Mouse (Mus musculus): ENCODE measurements around the gene Gm27179. TPM values are rescaled to one million over a fixed set of nuclear protein-coding genes. Genes with fewer than 3 reads are reported as not detected.
"Not testable (repeated sequence)": the region's sequence is repeated elsewhere in the genome, so short reads cannot be mapped to it uniquely, and the experiment has no call there.

Gm27179 gene
- not detected in 2 replicates for polyA plus RNA-seq (2012; rRNA removed)
- not detected in 2 replicates for polyA plus RNA-seq (2014; fragmentation: Nextera tagmentation; extraction: Ambion mirVana)

DNA sequence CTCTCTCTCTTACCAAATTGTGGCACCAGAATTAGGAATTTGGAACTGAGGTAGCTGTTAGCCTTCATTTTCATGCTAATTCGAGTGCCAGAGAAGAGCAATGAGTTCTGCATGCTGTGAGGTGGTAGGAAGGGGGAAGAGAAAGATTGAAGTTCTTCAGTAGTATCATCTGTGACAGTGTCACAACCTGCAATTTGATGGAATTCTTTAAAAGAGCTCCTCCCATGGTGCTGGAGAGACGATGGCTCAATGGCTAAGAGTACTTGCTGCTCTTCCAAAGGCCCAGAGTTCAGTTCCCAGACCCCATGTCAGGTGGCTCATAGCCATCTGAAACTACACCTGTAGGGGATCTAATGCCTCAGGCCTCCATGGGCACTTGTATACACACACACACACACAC is at the start of gene Gm27179:
TSS of gene Gm27179 (minus strand) at position 101 of the 400 bp plus-strand sequence.
- not testable (repeated sequence) for DNase-seq (ENCODE audit: low spot score); H3K36me3 ChIP-seq (ENCODE audit: control insufficient read depth, insufficient read depth, low read length); H3K9me3 ChIP-seq (ENCODE audit: control insufficient read depth, low read length); H3K4me2 ChIP-seq (replicated peaks; ENCODE audit: low read depth, low read length, severe bottlenecking); H3K4me1 ChIP-seq (ENCODE audit: control insufficient read depth, insufficient read depth, low read length); H3K27me3 ChIP-seq (ENCODE audit: control insufficient read depth, insufficient read depth, low read length); H3K4me3 ChIP-seq (replicated peaks; ENCODE audit: low read length); H3K9ac ChIP-seq (ENCODE audit: low read depth, low read length, severe bottlenecking); H3K27ac ChIP-seq (replicated peaks; ENCODE audit: low read depth, low read length); ATAC-seq (ENCODE audit: low FRiP score, low read depth)
- WGBS, result no CpG with 5 or more reads among the region's 2 CpGs

GRCm38 (mm10) chr14:69557550-69557949 is 45.2 kb upstream of the Gm27179 start:
- H3K4me1 ChIP-seq (ENCODE audit: control insufficient read depth, insufficient read depth, low read length); DNase-seq (ENCODE audit: low spot score); H3K27ac ChIP-seq (replicated peaks; ENCODE audit: low read depth, low read length); H3K4me3 ChIP-seq (replicated peaks; ENCODE audit: low read length); ATAC-seq (ENCODE audit: low FRiP score, low read depth); H3K27me3 ChIP-seq (ENCODE audit: control insufficient read depth, insufficient read depth, low read length); H3K9ac ChIP-seq (ENCODE audit: low read depth, low read length, severe bottlenecking); H3K9me3 ChIP-seq (ENCODE audit: control insufficient read depth, low read length); H3K36me3 ChIP-seq (ENCODE audit: control insufficient read depth, insufficient read depth, low read length); H3K4me2 ChIP-seq (replicated peaks; ENCODE audit: low read depth, low read length, severe bottlenecking): not testable (repeated sequence)
- no CpG with 5 or more reads among the region's 14 CpGs for WGBS

- ATAC-seq (ENCODE audit: low FRiP score, low read depth); H3K4me1 ChIP-seq (ENCODE audit: control insufficient read depth, insufficient read depth, low read length); H3K9ac ChIP-seq (ENCODE audit: low read depth, low read length, severe bottlenecking); H3K27me3 ChIP-seq (ENCODE audit: control insufficient read depth, insufficient read depth, low read length); H3K9me3 ChIP-seq (ENCODE audit: control insufficient read depth, low read length); H3K4me2 ChIP-seq (replicated peaks; ENCODE audit: low read depth, low read length, severe bottlenecking); DNase-seq (ENCODE audit: low spot score); H3K27ac ChIP-seq (replicated peaks; ENCODE audit: low read depth, low read length); H3K4me3 ChIP-seq (replicated peaks; ENCODE audit: low read length); H3K36me3 ChIP-seq (ENCODE audit: control insufficient read depth, insufficient read depth, low read length): not testable (repeated sequence)
- no CpG with 5 or more reads among the region's 8 CpGs for WGBS
These were observed 44.5 kb upstream of the Gm27179 start for GRCm38 (mm10) chr14:69556820-69557219.

DNA sequence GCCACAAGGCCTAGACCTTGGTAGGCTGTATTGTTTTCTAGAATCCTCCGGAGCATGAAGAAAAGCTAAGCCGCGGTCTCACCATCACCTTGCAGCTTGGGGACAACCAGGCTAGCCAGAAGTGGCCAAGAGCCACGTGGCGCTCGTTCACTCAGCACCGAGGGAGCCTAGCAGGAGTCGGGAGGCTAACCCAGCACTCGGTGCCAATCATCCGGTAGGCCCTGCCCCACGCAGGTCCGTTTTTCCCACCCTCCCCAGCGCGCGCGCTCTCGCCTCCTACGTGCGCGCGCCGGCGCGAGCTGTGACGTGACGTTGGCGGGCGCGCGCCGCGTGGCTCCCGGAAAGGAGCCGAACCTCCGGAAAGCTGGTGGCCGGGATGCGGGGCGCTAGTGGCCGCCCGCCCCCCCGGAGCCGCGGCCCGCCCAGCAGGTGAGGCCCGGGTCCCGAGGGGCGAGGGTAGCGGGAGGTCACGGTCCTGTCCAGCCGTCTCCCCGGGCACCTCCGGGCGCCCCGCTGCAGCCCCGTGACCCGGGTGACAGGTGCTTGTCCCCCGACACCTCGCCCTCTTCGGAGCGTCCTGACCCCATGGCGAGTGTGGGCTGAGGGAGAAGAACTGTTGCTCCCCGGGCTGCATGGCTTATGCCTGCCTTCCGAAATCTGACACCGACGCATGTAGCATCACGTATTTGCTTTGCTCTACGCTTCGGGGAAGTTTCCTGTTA is 42.9 kb upstream of the Gm27179 start, which contains the start of gene Entpd4b:
TSS of gene Entpd4b (plus strand) at position 315 of the 722 bp plus-strand sequence.
- peak; percentile 90 for ATAC-seq (ENCODE audit: low FRiP score, low read depth)
- not testable (repeated sequence) for H3K27ac ChIP-seq (replicated peaks; ENCODE audit: low read depth, low read length); H3K27me3 ChIP-seq (ENCODE audit: control insufficient read depth, insufficient read depth, low read length); H3K9me3 ChIP-seq (ENCODE audit: control insufficient read depth, low read length); H3K4me3 ChIP-seq (replicated peaks; ENCODE audit: low read length); H3K4me2 ChIP-seq (replicated peaks; ENCODE audit: low read depth, low read length, severe bottlenecking); DNase-seq (ENCODE audit: low spot score); H3K36me3 ChIP-seq (ENCODE audit: control insufficient read depth, insufficient read depth, low read length); H3K9ac ChIP-seq (ENCODE audit: low read depth, low read length, severe bottlenecking); H3K4me1 ChIP-seq (ENCODE audit: control insufficient read depth, insufficient read depth, low read length)
- no CpG with 5 or more reads among the region's 68 CpGs for WGBS

DNA sequence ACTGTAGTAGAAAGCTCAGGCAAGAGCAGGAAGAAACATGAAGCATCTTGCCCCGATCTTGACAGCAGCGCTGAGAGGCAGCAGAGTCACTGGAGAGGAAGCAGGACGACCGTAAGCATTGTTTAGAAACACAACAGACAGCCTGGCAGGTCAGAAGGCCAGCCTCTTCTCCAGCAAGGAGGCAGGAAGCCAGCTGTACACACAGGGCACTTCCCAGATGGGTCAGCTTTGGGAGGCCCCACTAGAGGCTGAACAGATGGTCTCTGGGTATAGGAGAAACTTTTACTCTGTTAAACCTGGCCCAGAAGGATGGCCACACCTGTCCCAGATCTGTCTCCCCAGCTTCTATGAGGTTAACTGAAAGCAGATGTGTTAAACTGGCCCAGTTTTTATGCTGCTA is 35.0 kb upstream of the Gm27179 start:
- not testable (repeated sequence) for H3K27me3 ChIP-seq (ENCODE audit: control insufficient read depth, insufficient read depth, low read length); H3K9me3 ChIP-seq (ENCODE audit: control insufficient read depth, low read length); ATAC-seq (ENCODE audit: low FRiP score, low read depth); DNase-seq (ENCODE audit: low spot score); H3K27ac ChIP-seq (replicated peaks; ENCODE audit: low read depth, low read length); H3K4me3 ChIP-seq (replicated peaks; ENCODE audit: low read length); H3K36me3 ChIP-seq (ENCODE audit: control insufficient read depth, insufficient read depth, low read length); H3K9ac ChIP-seq (ENCODE audit: low read depth, low read length, severe bottlenecking); H3K4me1 ChIP-seq (ENCODE audit: control insufficient read depth, insufficient read depth, low read length); H3K4me2 ChIP-seq (replicated peaks; ENCODE audit: low read depth, low read length, severe bottlenecking)
- no CpG with 5 or more reads among the region's 4 CpGs for WGBS

DNA sequence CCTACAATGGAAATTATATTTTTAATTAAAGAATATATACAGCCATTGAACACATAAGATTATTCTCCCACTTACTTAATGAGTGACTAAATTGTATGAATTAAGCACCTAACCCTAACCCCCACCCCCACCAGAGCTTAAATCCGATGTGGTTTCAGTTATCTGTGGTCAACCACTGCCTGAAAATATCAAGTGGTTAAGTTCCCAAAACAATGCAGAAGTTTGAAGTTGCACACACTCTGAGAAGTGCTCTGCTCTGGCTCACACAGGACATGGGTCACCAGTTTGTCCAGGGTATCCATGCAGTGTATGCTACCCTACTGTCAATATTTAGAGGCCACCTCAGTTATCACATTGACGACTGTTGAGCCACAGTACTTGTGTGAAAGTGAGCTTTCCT is 32.7 kb upstream of the Gm27179 start:
- not testable (repeated sequence) for H3K4me3 ChIP-seq (replicated peaks; ENCODE audit: low read length); H3K27me3 ChIP-seq (ENCODE audit: control insufficient read depth, insufficient read depth, low read length); H3K27ac ChIP-seq (replicated peaks; ENCODE audit: low read depth, low read length); H3K4me2 ChIP-seq (replicated peaks; ENCODE audit: low read depth, low read length, severe bottlenecking); H3K36me3 ChIP-seq (ENCODE audit: control insufficient read depth, insufficient read depth, low read length); H3K4me1 ChIP-seq (ENCODE audit: control insufficient read depth, insufficient read depth, low read length); H3K9me3 ChIP-seq (ENCODE audit: control insufficient read depth, low read length); H3K9ac ChIP-seq (ENCODE audit: low read depth, low read length, severe bottlenecking); DNase-seq (ENCODE audit: low spot score); ATAC-seq (ENCODE audit: low FRiP score, low read depth)
- WGBS, result no CpG with 5 or more reads among the region's 2 CpGs

- H3K4me1 ChIP-seq (ENCODE audit: control insufficient read depth, insufficient read depth, low read length); H3K36me3 ChIP-seq (ENCODE audit: control insufficient read depth, insufficient read depth, low read length): not testable (repeated sequence)
- WGBS, result no CpG with 5 or more reads among the region's 7 CpGs
These were observed 31.7 kb upstream of the Gm27179 start for GRCm38 (mm10) chr14:69544033-69544432.

DNA sequence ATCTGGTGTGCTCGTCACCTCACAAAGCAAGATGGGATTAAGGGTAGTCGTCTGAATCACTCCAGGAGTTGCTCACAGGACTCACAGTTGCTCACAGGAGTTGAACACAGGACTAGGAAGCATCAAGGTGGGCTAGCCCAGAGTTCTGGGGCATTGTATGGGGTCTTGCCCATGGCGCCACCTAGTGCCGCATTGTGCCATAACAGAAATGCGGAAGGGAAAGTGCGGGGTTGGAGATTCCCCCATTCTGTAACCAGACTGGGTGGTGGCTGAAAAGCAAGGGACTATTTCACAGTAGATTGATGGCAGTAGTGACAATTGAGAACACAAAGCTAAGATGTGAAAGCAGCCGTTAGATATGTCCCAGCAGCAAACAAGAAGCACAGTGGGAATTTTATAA is 30.3 kb upstream of the Gm27179 start:
- H3K4me1 ChIP-seq (ENCODE audit: control insufficient read depth, insufficient read depth, low read length); H3K4me2 ChIP-seq (replicated peaks; ENCODE audit: low read depth, low read length, severe bottlenecking); H3K4me3 ChIP-seq (replicated peaks; ENCODE audit: low read length); H3K36me3 ChIP-seq (ENCODE audit: control insufficient read depth, insufficient read depth, low read length); H3K9ac ChIP-seq (ENCODE audit: low read depth, low read length, severe bottlenecking); H3K9me3 ChIP-seq (ENCODE audit: control insufficient read depth, low read length); H3K27me3 ChIP-seq (ENCODE audit: control insufficient read depth, insufficient read depth, low read length); H3K27ac ChIP-seq (replicated peaks; ENCODE audit: low read depth, low read length); DNase-seq (ENCODE audit: low spot score); ATAC-seq (ENCODE audit: low FRiP score, low read depth): not testable (repeated sequence)
- no CpG with 5 or more reads among the region's 7 CpGs for WGBS

More at GRCm38 (mm10) chr14:69544033-69544432, 31.7 kb upstream of the Gm27179 start:
- DNase-seq (ENCODE audit: low spot score); H3K4me2 ChIP-seq (replicated peaks; ENCODE audit: low read depth, low read length, severe bottlenecking); H3K27ac ChIP-seq (replicated peaks; ENCODE audit: low read depth, low read length); H3K4me3 ChIP-seq (replicated peaks; ENCODE audit: low read length); H3K27me3 ChIP-seq (ENCODE audit: control insufficient read depth, insufficient read depth, low read length); ATAC-seq (ENCODE audit: low FRiP score, low read depth); H3K9me3 ChIP-seq (ENCODE audit: control insufficient read depth, low read length); H3K9ac ChIP-seq (ENCODE audit: low read depth, low read length, severe bottlenecking): not testable (repeated sequence)

All from limb, embryonic 14.5 days (tissue).